Mouse (Mus musculus): ENCODE results near the gene Rmi2. TPM values are rescaled to one million over a fixed set of nuclear protein-coding genes. Genes with fewer than 3 reads are reported as not detected.
"Not testable (repeated sequence)": the region's sequence is repeated elsewhere in the genome, so short reads cannot be mapped to it uniquely, and the experiment has no call there.

Rmi2 gene
- 3.5 and 3.9 TPM in 2 replicates for polyA plus RNA-seq (2015; fragmentation: Nextera tagmentation; extraction: Ambion mirVana)

GRCm38 (mm10) chr16:10834911-10835587, at the start of gene Rmi2:
Gene Rmi2, plus strand, starts transcription at chr16:10835059.
- Histone ChIP-seq H3K36me3 (no peaks in the 10 kb centered on the region), H3K9ac (peak within 1 kb of the TSS; percentile 84), H3K4me2 (peak within 1 kb of the TSS; percentile 95), H3K4me1 (peaks cover 47% of the 10 kb centered on the region), H3K4me3 (peak within 1 kb of the TSS; percentile 83), H3K9me3 (no peaks in the 10 kb centered on the region), H3K27ac (peak within 1 kb of the TSS; percentile 89), H3K27me3 (peaks cover 5% of the 10 kb centered on the region; the same call in 1 of the 2 replicates)
- under 1% methylated on average over 68 of the region's 69 CpGs for WGBS
- ATAC-seq (ENCODE audit: insufficient number of reproducible peaks, insufficient read depth, low FRiP score, low TSS enrichment, low read depth): peak; percentile 77

- under 1% methylated on average over 57 of the region's 59 CpGs for WGBS
These were observed 49.3 kb upstream of the Rmi2 start, which contains the start of gene Socs1 for GRCm38 (mm10) chr16:10785371-10786231. Gene Socs1, minus strand, starts transcription at chr16:10785536.

GRCm38 (mm10) chr16:10786288-10786687, 48.6 kb upstream of the Rmi2 start:
- Histone ChIP-seq H3K36me3 (0 out of 2 replicates have a peak, but pooled peaks cover 7% of the 10 kb centered on the region), H3K4me2 (peak overlapping the region; percentile 95), H3K9me3 (no peaks in the 10 kb centered on the region), H3K27ac (peak overlapping the region; percentile 99), H3K4me3 (peak overlapping the region; percentile 74), H3K4me1 (peaks cover 46% of the 10 kb centered on the region), H3K9ac (peak overlapping the region; percentile 90), H3K27me3 (no peaks in the 10 kb centered on the region)
- under 1% methylated on average over 9 of the region's 9 CpGs for WGBS
- ATAC-seq (ENCODE audit: insufficient number of reproducible peaks, insufficient read depth, low FRiP score, low TSS enrichment, low read depth): 0 out of 2 replicates have a peak, but pooled peaks have one; percentile 12

More at GRCm38 (mm10) chr16:10785371-10786231, 49.3 kb upstream of the Rmi2 start, which contains the start of gene Socs1:
- Histone ChIP-seq H3K36me3 (0 out of 2 replicates have a peak, but pooled peaks cover 7% of the 10 kb centered on the region), H3K9me3 (no peaks in the 10 kb centered on the region), H3K4me2 (peak within 1 kb of the TSS; percentile 95), H3K27me3 (no peaks in the 10 kb centered on the region), H3K27ac (peak within 1 kb of the TSS; percentile 99), H3K4me1 (peaks cover 53% of the 10 kb centered on the region), H3K9ac (peak within 1 kb of the TSS; percentile 90), H3K4me3 (peak within 1 kb of the TSS; percentile 74)
- peak; percentile 84 for ATAC-seq (ENCODE audit: insufficient number of reproducible peaks, insufficient read depth, low FRiP score, low TSS enrichment, low read depth)

GRCm38 (mm10) chr16:10786782-10787547, 47.9 kb upstream of the Rmi2 start:
- 63% methylated on average over 4 of the region's 4 CpGs for WGBS
- H3K4me1 ChIP-seq: peaks cover 40% of the 10 kb centered on the region

GRCm38 (mm10) chr16:10787548-10788058, 47.3 kb upstream of the Rmi2 start:
- Histone ChIP-seq H3K4me2 (no peak overlapping the region), H3K9me3 (no peaks in the 10 kb centered on the region), H3K27ac (no peak overlapping the region), H3K4me1 (peaks cover 33% of the 10 kb centered on the region), H3K27me3 (no peaks in the 10 kb centered on the region), H3K9ac (no peak overlapping the region), H3K36me3 (0 out of 2 replicates have a peak, but pooled peaks cover 3% of the 10 kb centered on the region), H3K4me3 (no peak overlapping the region)
- ATAC-seq (ENCODE audit: insufficient number of reproducible peaks, insufficient read depth, low FRiP score, low TSS enrichment, low read depth): no peak
- WGBS: 83% methylated on average over 7 of the region's 7 CpGs

More at GRCm38 (mm10) chr16:10786782-10787547, 47.9 kb upstream of the Rmi2 start:
- peak overlapping the region; percentile 99 for H3K27ac ChIP-seq
- H3K4me3 ChIP-seq: no peak overlapping the region
- 0 out of 2 replicates have a peak, but pooled peaks cover 7% of the 10 kb centered on the region for H3K36me3 ChIP-seq
- H3K4me2 ChIP-seq: peak overlapping the region; percentile 95
- H3K27me3 ChIP-seq: no peaks in the 10 kb centered on the region
- no peaks in the 10 kb centered on the region for H3K9me3 ChIP-seq
- H3K9ac ChIP-seq: no peak overlapping the region
- no peak for ATAC-seq (ENCODE audit: insufficient number of reproducible peaks, insufficient read depth, low FRiP score, low TSS enrichment, low read depth)

- Histone ChIP-seq H3K9ac (peak within 1 kb of the TSS; percentile 51), H3K4me1 (peaks cover 27% of the 10 kb centered on the region), H3K27ac (no peak within 1 kb of the TSS), H3K9me3 (no peaks in the 10 kb centered on the region), H3K27me3 (no peaks in the 10 kb centered on the region), H3K4me3 (no peak within 1 kb of the TSS), H3K4me2 (no peak within 1 kb of the TSS), H3K36me3 (no peaks in the 10 kb centered on the region)
- 52% methylated on average over 16 of the region's 16 CpGs for WGBS
- no peak for ATAC-seq (ENCODE audit: insufficient number of reproducible peaks, insufficient read depth, low FRiP score, low TSS enrichment, low read depth)
These were observed 46.6 kb upstream of the Rmi2 start, which contains the start of gene Tnp2 for GRCm38 (mm10) chr16:10788271-10788670. Gene Tnp2, minus strand, starts transcription at chr16:10788660.

- no peaks in the 10 kb centered on the region for H3K9me3 ChIP-seq
- no peak for ATAC-seq (ENCODE audit: insufficient number of reproducible peaks, insufficient read depth, low FRiP score, low TSS enrichment, low read depth)
These were observed 46.0 kb upstream of the Rmi2 start for GRCm38 (mm10) chr16:10788866-10789265.

GRCm38 (mm10) chr16:10790702-10791101, 44.2 kb upstream of the Rmi2 start, which contains the start of gene Prm3:
Gene Prm3, minus strand, starts transcription at chr16:10790914.
- Histone ChIP-seq H3K27me3 (peaks cover 10% of the 10 kb centered on the region), H3K4me2 (no peak within 1 kb of the TSS), H3K4me3 (no peak within 1 kb of the TSS), H3K9me3 (no peaks in the 10 kb centered on the region), H3K36me3 (no peaks in the 10 kb centered on the region), H3K27ac (no peak within 1 kb of the TSS), H3K4me1 (peaks cover 13% of the 10 kb centered on the region), H3K9ac (no peak within 1 kb of the TSS)
- ATAC-seq (ENCODE audit: insufficient number of reproducible peaks, insufficient read depth, low FRiP score, low TSS enrichment, low read depth): no peak
- 78% methylated on average over 9 of the region's 9 CpGs for WGBS

More at GRCm38 (mm10) chr16:10788866-10789265, 46.0 kb upstream of the Rmi2 start:
- H3K4me3 ChIP-seq: no peak overlapping the region
- H3K27ac ChIP-seq: no peak overlapping the region
- H3K4me2 ChIP-seq: no peak overlapping the region
- H3K4me1 ChIP-seq: peaks cover 21% of the 10 kb centered on the region
- 64% methylated on average over 4 of the region's 4 CpGs for WGBS
- H3K9ac ChIP-seq: 0 out of 2 replicates have a peak overlapping the region, but pooled peaks have one; percentile 51
- no peaks in the 10 kb centered on the region for H3K36me3 ChIP-seq
- no peaks in the 10 kb centered on the region for H3K27me3 ChIP-seq

- ATAC-seq (ENCODE audit: insufficient number of reproducible peaks, insufficient read depth, low FRiP score, low TSS enrichment, low read depth): no peak
- Histone ChIP-seq H3K9me3 (no peaks in the 10 kb centered on the region), H3K4me1 (no peaks in the 10 kb centered on the region), H3K9ac (no peak within 1 kb of the TSS), H3K4me2 (no peak within 1 kb of the TSS), H3K36me3 (no peaks in the 10 kb centered on the region), H3K4me3 (no peak within 1 kb of the TSS), H3K27me3 (peaks cover 28% of the 10 kb centered on the region), H3K27ac (no peak within 1 kb of the TSS)
- WGBS: 76% methylated on average over 6 of the region's 6 CpGs
These were observed 38.8 kb upstream of the Rmi2 start, which contains the start of gene Prm2 for GRCm38 (mm10) chr16:10796034-10796433. Gene Prm2, minus strand, starts transcription at chr16:10796134.

- not testable (repeated sequence) for H3K4me1 ChIP-seq, H3K27ac ChIP-seq, H3K4me2 ChIP-seq, H3K9me3 ChIP-seq, H3K9ac ChIP-seq, H3K4me3 ChIP-seq, H3K27me3 ChIP-seq, H3K36me3 ChIP-seq
- 84% methylated on average over 3 of the region's 3 CpGs for WGBS
- 0 out of 2 replicates have a peak, but pooled peaks have one; percentile 48 for ATAC-seq (ENCODE audit: insufficient number of reproducible peaks, insufficient read depth, low FRiP score, low TSS enrichment, low read depth)
These were observed 32.4 kb upstream of the Rmi2 start for GRCm38 (mm10) chr16:10802420-10802819.
